Mouse (Mus musculus) gastrocnemius, postnatal 36 days (tissue): ENCODE measurements around the gene Klhl36. TPM values are rescaled to one million over a fixed set of nuclear protein-coding genes. Genes with fewer than 3 reads are reported as not detected.
"Not testable (repeated sequence)": the region's sequence is repeated elsewhere in the genome, so short reads cannot be mapped to it uniquely, and the experiment has no call there.

Source experiments
- DNase-seq, 2 experiments: peaks; one replicate each; pipeline ENCODE4 v3.0.0; 2022
- intact Hi-C: fragments of 180-260 bp; cut with DNase I; formaldehyde crosslinking; loops from one replicate; pipeline ENCODE4 v1.15.1; 2025
- total RNA-seq, 2 experiments: library from RNA; stranded (reverse); gene quantifications; 2 replicates each; pipeline ENCODE4 v1.2.3; 2021

Klhl36 gene
- total RNA-seq, 2 experiments from 2014 or later, result 1.0 to 1.4 TPM

GRCm38 (mm10) chr8:119832101-119832617 lies 29.9 kb upstream of the Klhl36 start:
- intact Hi-C loops, result no loop called here
- DNase-seq, result no peak

GRCm38 (mm10) chr8:119832931-119833330 lies 29.1 kb upstream of the Klhl36 start:
- no peak for DNase-seq
- intact Hi-C loops, result no loop called here

DNA sequence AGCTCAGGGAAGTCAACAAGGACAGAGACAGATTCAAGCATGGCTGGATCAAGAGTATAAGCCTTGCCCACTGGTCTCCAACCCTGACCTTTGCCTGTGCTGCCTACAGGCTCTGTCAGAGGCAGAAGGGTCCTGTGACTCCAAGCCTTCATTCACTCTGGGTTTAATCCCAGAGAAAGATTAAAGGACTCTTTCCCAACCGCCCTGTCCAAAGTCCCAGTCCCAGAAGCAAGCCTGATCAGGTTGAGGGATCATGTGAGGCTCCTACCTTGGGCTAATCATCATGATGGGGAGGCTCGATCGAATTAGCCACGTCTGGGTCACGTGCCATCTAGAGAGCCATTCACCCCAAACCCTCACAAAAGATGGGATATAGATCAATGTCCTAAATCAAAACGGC lies 27.4 kb upstream of the Klhl36 start:
- DNase-seq, result no peak
- intact Hi-C loops, result no loop called here

DNA sequence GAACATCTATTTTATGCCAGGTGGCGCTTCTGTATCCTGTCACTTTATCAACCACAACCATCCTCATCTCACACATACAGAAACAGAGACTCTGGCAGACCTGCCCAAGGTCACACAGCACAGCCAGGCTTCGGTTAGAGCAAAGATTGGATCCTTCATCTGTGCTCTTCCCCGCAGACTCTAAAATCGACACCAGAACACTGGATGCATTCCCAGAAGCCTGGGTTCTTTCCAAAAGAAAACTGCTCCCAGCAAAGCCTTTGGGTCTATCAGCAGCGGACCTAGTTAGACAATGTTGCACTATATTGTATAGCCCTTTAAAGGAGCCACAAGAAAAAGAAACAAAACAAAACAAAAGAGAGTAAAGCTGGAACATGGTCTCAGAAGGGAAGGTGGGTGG lies 26.8 kb upstream of the Klhl36 start:
- no peak for DNase-seq
- intact Hi-C loops, result no loop called here

DNA sequence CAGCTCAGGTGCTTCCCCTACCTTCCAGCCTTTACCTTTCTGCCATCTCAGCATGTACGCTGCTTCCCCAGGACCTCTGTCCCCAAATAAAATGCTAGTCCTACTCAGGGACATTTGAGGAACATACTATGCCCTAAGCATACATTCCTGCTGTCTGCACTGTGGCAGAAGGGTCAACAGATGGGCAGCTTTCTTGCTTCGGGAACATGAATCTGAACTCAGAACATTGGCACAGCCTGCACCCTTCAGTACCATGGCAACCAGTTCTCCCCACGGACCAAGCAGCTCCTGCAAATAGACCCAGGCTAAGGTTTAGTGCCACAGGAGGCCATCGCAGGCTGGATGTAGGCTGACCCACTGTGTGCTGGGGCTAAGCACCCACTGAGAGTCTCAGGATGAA lies 25.2 kb upstream of the Klhl36 start:
- intact Hi-C loops, result no loop called here
- no peak for DNase-seq

GRCm38 (mm10) chr8:119837553-119838071 lies 24.5 kb upstream of the Klhl36 start:
- intact Hi-C loops, result no loop called here
- no peak for DNase-seq

- no peak for DNase-seq
- intact Hi-C loops, result no loop called here
These were observed 23.7 kb upstream of the Klhl36 start for GRCm38 (mm10) chr8:119838100-119838982.

DNA sequence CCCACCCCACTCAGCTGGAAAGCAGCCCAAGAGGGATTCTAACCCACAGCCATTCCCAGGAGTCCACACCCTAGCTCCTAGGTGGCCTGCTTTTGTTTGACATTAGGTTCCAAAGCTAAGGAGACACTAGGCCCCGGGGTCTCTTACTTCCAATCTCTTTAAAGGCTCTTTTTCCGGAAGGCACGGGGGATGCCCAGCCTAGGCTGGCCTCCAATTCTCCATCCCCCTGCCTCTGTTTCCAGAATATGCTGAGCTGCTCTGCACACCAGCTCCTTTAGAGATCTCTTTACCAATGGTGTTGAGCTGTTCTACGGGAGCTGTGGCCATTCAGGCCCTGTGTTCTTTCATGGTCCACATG lies 23.1 kb upstream of the Klhl36 start:
- intact Hi-C loops, result no loop called here
- DNase-seq, result no peak

GRCm38 (mm10) chr8:119839419-119840021 lies 22.5 kb upstream of the Klhl36 start:
- intact Hi-C loops, result loop anchor here (1.0 to 5.0 kb wide), 3 partner anchors 56 to 157 kb away; no protein-coding TSS in a partner anchor
- DNase-seq, result no peak

GRCm38 (mm10) chr8:119840275-119840808 lies 21.7 kb upstream of the Klhl36 start, which contains the start of gene Cotl1:
TSS of gene Cotl1 (minus strand) at chr8:119840544.
- peak; percentile 96 to 97 for DNase-seq
- intact Hi-C loops, result loop anchor here (1.0 to 5.0 kb wide), 3 partner anchors 57 to 158 kb away; no protein-coding TSS in a partner anchor

DNA sequence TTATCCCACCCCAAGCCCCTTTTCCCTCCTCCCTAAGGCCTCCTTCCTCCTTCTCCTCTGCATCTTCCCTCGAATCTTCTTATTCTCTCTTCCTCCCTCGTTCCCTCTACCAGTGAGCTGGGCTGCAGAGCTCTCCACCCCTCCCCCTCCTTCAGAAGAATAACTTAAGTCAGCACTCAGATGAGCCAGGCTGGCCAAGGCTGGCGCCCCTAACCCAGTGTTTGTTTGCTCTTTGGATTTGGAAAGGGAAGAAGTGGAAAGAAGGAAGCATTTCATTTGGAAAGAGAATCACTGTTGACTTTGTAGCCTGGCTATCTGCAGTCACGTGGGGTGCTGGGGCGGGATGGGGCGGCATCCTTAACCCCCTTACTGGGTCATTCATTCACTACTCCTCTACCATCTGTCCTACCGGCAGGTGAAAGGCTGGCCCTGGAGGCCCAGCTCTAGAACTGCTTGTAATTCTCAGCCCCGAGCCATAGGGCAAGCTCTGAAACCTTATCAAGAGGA lies 21.1 kb upstream of the Klhl36 start:
- intact Hi-C loops, result loop anchor here (1.0 to 5.0 kb wide), 3 partner anchors 58 to 159 kb away; no protein-coding TSS in a partner anchor
- no peak for DNase-seq

GRCm38 (mm10) chr8:119843444-119843843 lies 18.6 kb upstream of the Klhl36 start:
- peak in 1 of 2 experiments; percentile 68 for DNase-seq
- intact Hi-C loops, result loop anchor here (5.0 kb wide), 2 partner anchors 146 to 161 kb away; no protein-coding TSS in a partner anchor

DNA sequence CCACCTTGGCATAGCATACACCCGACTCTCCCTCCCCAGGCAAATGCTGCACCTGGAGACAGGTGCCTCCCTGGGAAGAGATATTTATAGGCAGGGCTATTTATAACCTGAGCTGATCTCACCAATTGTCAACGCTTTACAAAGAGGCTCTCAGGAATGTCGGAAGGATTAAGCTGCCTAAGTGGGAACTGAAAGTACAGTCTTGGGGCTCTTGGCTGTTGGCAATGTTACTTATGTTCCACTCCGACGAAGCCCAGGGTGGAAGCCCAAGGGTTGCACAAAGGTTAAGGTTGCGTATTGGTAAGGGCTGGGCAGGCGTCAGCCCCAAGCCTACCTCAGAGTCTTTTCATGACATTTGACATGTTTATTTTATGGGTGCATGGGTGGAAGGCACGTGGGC lies 17.5 kb upstream of the Klhl36 start:
- intact Hi-C loops, result loop anchor here (1.0 to 5.0 kb wide), 3 partner anchors 63 to 162 kb away; no protein-coding TSS in a partner anchor
- no peak for DNase-seq

DNA sequence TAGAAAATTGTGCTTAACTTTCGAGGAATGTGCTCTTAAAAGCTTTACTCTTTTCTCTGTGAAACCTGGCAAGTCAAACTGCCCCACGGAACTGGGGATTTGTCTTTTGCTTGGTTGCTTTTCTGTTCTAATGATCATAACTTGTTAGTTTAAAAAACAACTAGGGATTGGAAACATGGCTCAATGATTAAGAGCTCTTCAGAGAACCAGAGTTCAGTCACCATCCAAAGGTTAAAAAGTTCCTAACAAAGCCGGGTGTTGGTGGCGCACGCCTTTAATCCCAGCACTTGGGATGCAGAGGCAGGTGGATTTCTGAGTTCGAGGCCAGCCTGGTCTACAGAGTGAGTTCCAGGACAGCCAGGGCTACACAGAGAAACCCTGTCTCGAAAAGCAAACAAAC lies 16.3 kb upstream of the Klhl36 start:
- DNase-seq, intact Hi-C loops: not testable (repeated sequence)

DNA sequence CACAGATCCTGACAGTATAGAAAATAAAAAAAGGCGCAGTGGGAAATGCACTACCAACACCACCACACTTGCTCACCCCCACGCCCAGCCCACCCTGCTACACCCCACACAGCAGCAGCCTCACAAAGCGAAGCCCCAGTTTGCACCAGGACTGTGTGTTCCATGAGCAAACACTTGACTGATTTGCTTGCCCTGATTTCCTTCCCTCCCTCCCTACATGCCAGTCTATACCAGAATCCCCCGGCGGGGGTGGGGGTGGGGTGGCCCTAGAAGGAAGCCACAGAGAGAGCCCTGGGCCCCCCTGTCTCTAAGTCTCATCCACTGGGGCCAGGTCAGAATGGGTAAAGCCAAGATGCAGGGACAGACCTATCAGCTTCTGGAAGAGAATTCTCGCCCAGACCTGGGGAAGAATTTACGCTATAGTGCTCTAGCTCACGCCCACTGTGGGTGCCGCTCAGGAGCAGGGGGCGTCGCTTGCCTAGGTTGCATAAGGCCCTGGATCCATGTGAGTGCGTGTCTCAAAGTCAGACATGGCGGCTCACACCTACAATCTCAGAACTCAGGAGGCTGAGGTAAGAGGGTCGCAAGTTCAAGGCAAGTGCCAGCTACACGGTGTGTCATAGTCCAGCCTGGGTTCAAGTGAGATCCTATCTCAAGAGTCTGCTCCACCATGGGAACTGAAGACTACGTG lies 14.7 kb upstream of the Klhl36 start:
- DNase-seq, result no peak
- intact Hi-C loops, result no loop called here

DNA sequence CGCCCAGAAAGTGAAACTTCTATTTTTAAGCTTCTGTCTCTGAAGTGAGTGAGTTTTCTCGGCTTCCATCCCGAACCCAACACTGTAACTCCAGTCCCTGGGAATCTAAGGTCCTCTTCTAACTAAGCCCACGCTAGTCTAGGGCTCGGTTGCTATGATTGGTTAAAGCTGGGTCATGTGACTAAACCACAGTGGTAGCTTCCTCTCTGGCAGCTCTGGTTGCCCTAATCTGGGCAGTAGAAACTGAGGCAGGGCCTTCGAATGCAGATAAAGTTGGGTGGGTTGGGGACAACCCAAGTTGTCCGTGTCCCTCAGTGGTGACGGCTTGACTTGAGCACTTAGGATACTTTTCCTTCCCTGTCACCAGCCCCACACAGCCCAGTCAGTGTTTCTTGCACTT lies 8.5 kb upstream of the Klhl36 start:
- intact Hi-C loops, result no loop called here
- DNase-seq, result no peak

- intact Hi-C loops, result no loop called here
- no peak for DNase-seq
These were observed 8.0 kb upstream of the Klhl36 start for GRCm38 (mm10) chr8:119854035-119854434.

DNA sequence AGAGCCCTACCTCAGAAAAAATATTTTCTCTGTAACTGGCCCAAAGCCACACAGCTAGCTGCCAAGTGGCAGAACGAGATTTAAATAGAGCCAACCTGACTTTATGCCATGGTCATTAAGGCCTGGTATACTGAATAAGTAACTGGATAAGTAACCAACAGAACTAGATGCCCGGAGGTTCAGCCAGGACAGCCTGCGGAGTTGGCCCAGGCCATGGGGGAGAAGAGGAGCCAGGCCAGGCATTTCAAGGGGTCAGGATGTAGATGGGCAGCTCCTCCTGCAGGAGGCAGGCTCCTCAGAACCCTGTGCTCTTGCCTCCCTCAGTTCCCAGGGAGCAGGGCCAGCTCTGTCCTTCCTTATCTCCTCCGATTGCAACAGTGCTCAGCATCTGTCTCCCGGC lies 6.4 kb upstream of the Klhl36 start:
- DNase-seq, result peak; percentile 26 to 33
- intact Hi-C loops, result no loop called here

DNA sequence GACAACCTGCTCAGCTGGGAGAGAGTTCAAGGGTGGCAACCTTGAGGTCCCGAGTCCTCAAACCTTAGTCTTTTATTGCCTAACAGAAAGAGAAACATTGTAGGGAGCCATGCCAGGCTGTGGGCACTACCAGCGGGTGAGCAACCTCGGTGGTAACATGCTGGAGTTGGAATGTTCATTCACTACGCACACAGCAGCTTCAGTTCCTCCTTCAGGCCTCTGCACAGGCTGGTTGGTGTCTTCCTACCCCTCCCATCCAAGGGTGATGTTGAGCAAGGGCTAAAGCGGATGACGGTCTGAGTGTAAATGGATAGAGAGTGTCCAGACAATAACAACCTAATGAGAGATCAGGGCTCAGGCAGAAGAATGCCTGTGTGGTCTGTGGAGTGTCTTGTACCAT lies 4.3 kb upstream of the Klhl36 start:
- intact Hi-C loops, result no loop called here
- no peak for DNase-seq

DNA sequence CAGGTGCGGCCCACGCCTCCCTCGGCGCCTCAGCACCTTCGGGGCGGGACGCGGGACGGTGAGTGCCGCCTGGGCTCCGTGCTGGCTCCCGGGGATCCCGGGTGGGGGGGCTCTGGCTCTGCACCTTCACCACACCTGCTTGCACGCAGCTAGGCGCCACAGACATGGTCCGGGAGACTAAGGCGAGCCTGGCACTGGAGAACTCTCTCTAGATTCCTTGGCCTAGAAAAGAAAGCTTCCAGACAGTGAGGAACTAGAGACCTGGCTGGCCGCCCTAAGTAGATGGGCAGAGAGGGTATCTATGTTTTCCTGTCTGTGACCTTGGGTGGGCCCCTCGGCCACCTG lies 296 bp downstream of the Klhl36 start:
- intact Hi-C loops, result no loop called here
- DNase-seq, result no peak
